Mouse (Mus musculus): ENCODE results near the gene Rfx7.

GRCm38 (mm10) chr9:72632198-72632597 lies 100.2 kb downstream of the Rfx7 start:
- TF ChIP-seq CTCF (IDR thresholded peaks at IDR 0.05) (no peak), EP300 (IDR thresholded peaks at IDR 0.05) (no peak)
